Mouse (Mus musculus): Measurements from ENCODE around the gene Fsip2.

The Fsip2 gene

GRCm38 (mm10) chr2:82943472-82943871 lies at the start of gene Fsip2:
Fsip2 (plus strand) TSS chr2:82943634.
- no peak for DNase-seq (ENCODE audit: low read depth)

GRCm38 (mm10) chr2:82963443-82963842 lies 20.0 kb downstream of the Fsip2 start:
- no peak for DNase-seq (ENCODE audit: low read depth)

GRCm38 (mm10) chr2:83025853-83026252 lies 82.4 kb downstream of the Fsip2 start:
- DNase-seq (ENCODE audit: low read depth) = no peak

- no peak for DNase-seq (ENCODE audit: low read depth)
Measured at GRCm38 (mm10) chr2:83052914-83053690, 109.7 kb downstream of the Fsip2 start.

Measured in NIH3T3 (cell line).